Mouse (Mus musculus) heart, postnatal 0 days (tissue): ENCODE results near the gene Cpsf2. TPM values are rescaled to one million over a fixed set of nuclear protein-coding genes. Genes with fewer than 3 reads are reported as not detected.

ENCODE experiments used
- ATAC-seq: fragments of 200-750 bp; cut with Nextera tagmentation; 2 replicates; pipeline ENCODE4 v1.8.0; 2017; ENCODE audit warnings: low read depth, moderate number of reproducible peaks, moderate library complexity; ENCODE audit not compliant: insufficient read depth
- DNase-seq: peaks from one replicate; pipeline ENCODE4 v3.0.0-alpha.2; 2016; ENCODE audit warnings: low spot score
- H3K27ac ChIP-seq: fragments of 300-500 bp; sonication (generic); 2 replicates; pipeline ENCODE4 v1.5.1; 2014; ENCODE audit warnings: low read depth, mild to moderate bottlenecking
- H3K27me3 ChIP-seq: fragments of 300-500 bp; sonication (generic); 2 replicates; pipeline ENCODE4 v1.6.1; 2014; ENCODE audit warnings: low read length, mixed read lengths; ENCODE audit not compliant: control insufficient read depth, insufficient read depth
- H3K36me3 ChIP-seq: fragments of 300-500 bp; sonication (generic); replicated peaks from 2 replicates; pipeline ENCODE4 v1.6.1; 2014; ENCODE audit warnings: low read length, mixed read lengths; ENCODE audit not compliant: control insufficient read depth, insufficient read depth
- H3K4me1 ChIP-seq: fragments of 300-500 bp; sonication (generic); 2 replicates; pipeline ENCODE4 v1.6.1; 2014; ENCODE audit warnings: antibody characterized with exemption; ENCODE audit not compliant: control insufficient read depth, insufficient read depth
- H3K4me2 ChIP-seq: fragments of 300-500 bp; sonication (generic); 2 replicates; pipeline ENCODE4 v1.6.1; 2014; ENCODE audit warnings: low read depth, mild to moderate bottlenecking, low read length, moderate library complexity
- H3K4me3 ChIP-seq: fragments of 300-500 bp; sonication (generic); 2 replicates; pipeline ENCODE4 v1.5.1; 2014; ENCODE audit warnings: low read depth, low read length
- H3K9ac ChIP-seq: fragments of 300-500 bp; sonication (generic); replicated peaks from 2 replicates; pipeline ENCODE4 v1.6.1; 2014; ENCODE audit warnings: low read depth, low read length, mixed read lengths
- H3K9me3 ChIP-seq: fragments of 300-500 bp; sonication (generic); replicated peaks from 2 replicates; pipeline ENCODE4 v1.6.1; 2016; ENCODE audit warnings: low read length; ENCODE audit not compliant: control insufficient read depth
- CTCF ChIP-seq: IDR thresholded peaks from 2 replicates; pipeline ENCODE4 v1.5.1; 2016; ENCODE audit warnings: antibody characterized with exemption, control low read depth, low read depth
- EP300 ChIP-seq: IDR thresholded peaks from 2 replicates; pipeline ENCODE4 v1.6.1; 2016; ENCODE audit warnings: antibody characterized with exemption, low read depth
- WGBS: fragments of 180-500 bp; shearing (Covaris S2); extraction: QIAGEN DNeasy Blood & Tissue Kit; methylation state at CpG from one replicate; pipeline ENCODE4 v1.1.7; 2014; 5-methylcytosine and 5-hydroxymethylcytosine counted together
- polyA plus RNA-seq: library from polyadenylated mRNA; unstranded; fragments of >200 nt; fragmentation: Nextera tagmentation; extraction: Ambion mirVana; gene quantifications from 2 replicates; pipeline ENCODE4 v1.2.1, GENCODE M21; 2015
- total RNA-seq: library from RNA; depleted of rRNA; stranded (reverse); fragments of >200 nt; gene quantifications from 2 replicates; pipeline ENCODE4 v1.2.3, GENCODE M21; 2014; ENCODE audit warnings: low replicate concordance; rRNA removed

Cpsf2 gene
- total and polyA plus RNA-seq, 2 experiments from 2014 or later: 12.2 to 15.3 TPM

DNA sequence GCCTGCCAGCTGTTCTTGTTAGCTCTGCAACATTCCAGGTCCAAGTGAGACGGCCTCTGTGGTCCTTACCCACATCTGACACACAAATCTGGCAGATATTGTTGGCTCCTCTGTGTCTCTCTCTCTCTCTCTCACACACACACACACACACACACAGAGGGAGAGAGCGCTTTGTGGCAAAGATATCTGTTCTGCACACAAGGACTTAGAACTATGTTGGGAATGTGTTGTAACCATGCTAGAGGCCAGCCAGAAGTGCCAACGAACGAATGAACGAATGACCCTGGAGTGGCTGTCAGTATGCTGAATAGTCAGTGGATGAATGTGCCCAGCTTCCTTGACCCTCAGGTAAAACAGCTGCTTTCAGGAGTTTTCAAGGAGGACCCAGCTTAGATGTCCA, 68.1 kb downstream of the Cpsf2 start:
- H3K36me3 ChIP-seq: no peaks in the 10 kb centered on the region
- H3K9me3 ChIP-seq: no peaks in the 10 kb centered on the region
- no peak overlapping the region for H3K4me3 ChIP-seq
- no peaks in the 10 kb centered on the region for H3K27me3 ChIP-seq
- ATAC-seq (peak; percentile 83), DNase-seq (peak; percentile 60)
- no peak overlapping the region; the same call in 1 of the 2 replicates for H3K9ac ChIP-seq
- 0 out of 2 replicates have a peak overlapping the region, but pooled peaks have one; percentile 27 for H3K27ac ChIP-seq
- 31% methylated on average over 5 of the region's 5 CpGs for WGBS
- TF ChIP-seq EP300: no peak
- no peak for TF ChIP-seq CTCF
- H3K4me1 ChIP-seq: peaks cover 40% of the 10 kb centered on the region
- H3K4me2 ChIP-seq: no peak overlapping the region

DNA sequence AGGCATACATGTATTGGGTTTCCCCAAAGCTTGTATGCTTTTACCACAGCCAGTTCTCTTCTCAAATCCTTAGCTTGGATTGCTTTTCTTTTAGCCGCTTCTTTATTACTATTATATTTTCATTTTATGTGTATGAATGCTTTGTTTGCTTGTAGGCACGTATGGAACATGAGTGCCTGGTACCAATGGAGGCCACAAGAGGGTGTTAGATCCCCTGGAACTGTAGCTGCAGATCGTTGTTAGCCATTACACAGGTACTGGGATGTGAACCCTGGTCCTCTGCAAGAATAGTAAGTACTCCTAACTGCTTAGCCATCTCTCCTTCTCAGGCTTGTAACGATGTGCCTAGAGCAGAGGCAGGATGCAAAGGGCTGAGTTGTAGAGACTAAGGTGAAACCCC, 78.4 kb downstream of the Cpsf2 start:
- no peaks in the 10 kb centered on the region for H3K9me3 ChIP-seq
- TF ChIP-seq CTCF: no peak
- no peak for TF ChIP-seq EP300
- no peak overlapping the region for H3K4me3 ChIP-seq
- no peaks in the 10 kb centered on the region for H3K4me1 ChIP-seq
- H3K36me3 ChIP-seq: no peaks in the 10 kb centered on the region
- no peak overlapping the region for H3K9ac ChIP-seq
- H3K27me3 ChIP-seq: no peaks in the 10 kb centered on the region
- WGBS: 86% methylated on average over 4 of the region's 4 CpGs
- no peak for DNase-seq
- no peak overlapping the region for H3K27ac ChIP-seq
- no peak for ATAC-seq
- H3K4me2 ChIP-seq: no peak overlapping the region

GRCm38 (mm10) chr12:102055758-102056157, 80.0 kb downstream of the Cpsf2 start:
- no peaks in the 10 kb centered on the region for H3K4me1 ChIP-seq
- no peak overlapping the region for H3K27ac ChIP-seq
- DNase-seq (no peak), ATAC-seq (no peak)
- no peak overlapping the region for H3K4me2 ChIP-seq
- TF ChIP-seq EP300 (no peak), CTCF (no peak)
- H3K36me3 ChIP-seq: no peaks in the 10 kb centered on the region
- no peak overlapping the region for H3K4me3 ChIP-seq
- H3K27me3 ChIP-seq: no peaks in the 10 kb centered on the region
- 89% methylated on average over 10 of the region's 10 CpGs for WGBS
- no peak overlapping the region for H3K9ac ChIP-seq
- H3K9me3 ChIP-seq: no peaks in the 10 kb centered on the region

Other genes with a start within 250 kb of the Cpsf2 start
- gene Fbln5, start 156.9 kb upstream of the Cpsf2 start, total RNA-seq: 35.9 and 38.4 TPM in 2 replicates
- 56.0 and 61.6 TPM in 2 replicates for gene Fbln5, start 156.9 kb upstream of the Cpsf2 start, polyA plus RNA-seq
- 9.8 and 23.4 TPM in 2 replicates for gene Trip11, start 62.7 kb upstream of the Cpsf2 start, total RNA-seq
- gene Trip11, start 62.7 kb upstream of the Cpsf2 start, polyA plus RNA-seq: 19.7 and 20.7 TPM in 2 replicates
- 8.4 and 15.8 TPM in 2 replicates for gene Atxn3, start 17.7 kb upstream of the Cpsf2 start, total RNA-seq
- gene Atxn3, start 17.7 kb upstream of the Cpsf2 start, polyA plus RNA-seq: 6.8 and 7.2 TPM in 2 replicates
- 0.99 and 4.0 TPM in 2 replicates for gene Slc24a4, start 152.7 kb downstream of the Cpsf2 start, total RNA-seq
- gene Slc24a4, start 152.7 kb downstream of the Cpsf2 start, polyA plus RNA-seq: 2.2 and 2.3 TPM in 2 replicates